Mouse (Mus musculus) left cerebral cortex, adult 8-10 months (tissue): Measurements from ENCODE around the gene 1600002K03Rik. TPM values are rescaled to one million over a fixed set of nuclear protein-coding genes. Genes with fewer than 3 reads are reported as not detected.

Source experiments
- DNase-seq, 2 experiments: peaks; one replicate each; pipeline ENCODE4 v3.0.0; 2022; ENCODE audit warnings: low spot score in 2 of 2
- total RNA-seq, 4 experiments: library from RNA; stranded (reverse); gene quantifications; 2 replicates each; pipeline ENCODE4 v1.2.4; 2022

The 1600002K03Rik gene
- total RNA-seq, 4 experiments from 2014 or later: 4.1 to 6.0 (median 5.5) TPM

DNA sequence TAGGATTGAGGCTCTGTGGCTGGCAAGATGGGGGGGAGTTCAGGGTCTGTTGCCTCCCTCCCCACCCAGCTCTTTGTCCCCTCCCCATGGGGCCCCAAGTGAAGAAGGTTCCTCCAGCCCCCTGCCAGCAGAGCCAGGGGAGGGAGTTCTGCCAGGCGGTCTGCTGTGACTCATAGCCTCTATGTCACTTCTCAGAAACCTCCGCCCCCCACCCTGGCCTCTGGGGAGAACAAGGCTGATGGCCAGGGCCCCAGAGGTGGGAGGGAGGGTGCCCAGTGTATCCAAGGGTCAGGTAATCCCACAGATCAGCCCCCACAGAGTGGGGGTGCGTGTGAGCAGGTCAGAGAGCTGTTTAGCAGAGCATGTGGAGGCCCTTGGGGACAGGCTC is 19.9 kb upstream of the 1600002K03Rik start:
- DNase-seq: peak in 1 of 2 experiments; percentile 62

DNA sequence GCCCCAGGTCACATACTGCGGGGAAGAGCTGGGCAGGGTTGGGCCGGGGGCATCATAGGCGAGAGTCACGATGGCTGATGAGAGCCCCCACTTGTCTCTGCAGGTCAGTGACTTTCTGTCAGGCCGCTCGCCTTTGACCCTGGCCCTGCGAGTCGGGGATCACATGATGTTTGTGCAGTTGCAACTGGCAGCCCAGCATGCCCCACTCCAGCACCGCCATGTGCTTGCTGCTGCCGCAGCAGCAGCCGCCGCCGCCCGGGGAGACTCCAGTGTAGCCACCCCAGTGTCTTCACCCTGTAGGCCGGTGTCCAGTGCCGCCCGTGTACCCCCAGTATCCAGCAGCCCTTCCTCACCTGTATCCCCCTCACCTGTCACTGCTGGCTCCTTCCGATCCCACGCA is 19.0 kb upstream of the 1600002K03Rik start:
- DNase-seq: no peak

DNA sequence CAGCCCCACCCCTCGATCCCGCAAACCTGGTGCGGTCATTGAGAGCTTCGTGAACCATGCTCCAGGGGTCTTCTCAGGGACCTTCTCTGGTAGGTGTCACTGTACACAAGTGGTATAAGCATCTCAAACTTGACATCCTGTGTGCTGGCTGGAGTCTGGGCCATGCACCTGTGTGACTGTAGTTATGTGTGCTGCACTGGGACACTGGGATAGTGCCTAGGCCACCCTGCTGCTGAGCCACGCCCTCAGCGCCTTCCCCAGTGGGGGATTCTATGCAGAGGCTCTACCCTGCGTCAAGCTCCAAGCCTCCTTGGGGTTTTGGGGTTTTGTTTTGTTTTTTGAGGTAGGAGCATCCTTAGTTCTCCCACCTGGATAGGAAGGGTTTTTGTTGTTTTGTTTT is 18.4 kb upstream of the 1600002K03Rik start:
- no peak for DNase-seq

DNA sequence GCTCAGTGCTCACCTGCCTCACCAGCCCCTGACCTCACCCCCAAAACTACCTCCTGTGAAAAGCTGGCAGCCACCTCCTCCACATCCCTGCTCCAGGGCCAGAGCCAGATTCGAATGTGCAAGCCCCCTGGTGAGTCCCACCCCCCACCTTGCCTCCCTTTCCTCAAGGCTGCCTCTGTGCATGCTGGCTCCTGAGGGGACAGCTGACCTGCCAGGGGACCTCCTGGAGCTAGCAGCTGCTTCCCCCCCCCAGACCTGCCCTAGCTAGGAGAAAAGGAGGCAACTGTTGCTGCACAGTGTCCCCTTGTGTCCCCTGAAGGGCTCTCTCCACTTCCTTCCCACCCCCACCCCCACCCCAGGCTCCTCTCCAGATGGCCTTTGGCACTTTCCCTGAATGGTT is 17.5 kb upstream of the 1600002K03Rik start:
- DNase-seq: no peak

DNA sequence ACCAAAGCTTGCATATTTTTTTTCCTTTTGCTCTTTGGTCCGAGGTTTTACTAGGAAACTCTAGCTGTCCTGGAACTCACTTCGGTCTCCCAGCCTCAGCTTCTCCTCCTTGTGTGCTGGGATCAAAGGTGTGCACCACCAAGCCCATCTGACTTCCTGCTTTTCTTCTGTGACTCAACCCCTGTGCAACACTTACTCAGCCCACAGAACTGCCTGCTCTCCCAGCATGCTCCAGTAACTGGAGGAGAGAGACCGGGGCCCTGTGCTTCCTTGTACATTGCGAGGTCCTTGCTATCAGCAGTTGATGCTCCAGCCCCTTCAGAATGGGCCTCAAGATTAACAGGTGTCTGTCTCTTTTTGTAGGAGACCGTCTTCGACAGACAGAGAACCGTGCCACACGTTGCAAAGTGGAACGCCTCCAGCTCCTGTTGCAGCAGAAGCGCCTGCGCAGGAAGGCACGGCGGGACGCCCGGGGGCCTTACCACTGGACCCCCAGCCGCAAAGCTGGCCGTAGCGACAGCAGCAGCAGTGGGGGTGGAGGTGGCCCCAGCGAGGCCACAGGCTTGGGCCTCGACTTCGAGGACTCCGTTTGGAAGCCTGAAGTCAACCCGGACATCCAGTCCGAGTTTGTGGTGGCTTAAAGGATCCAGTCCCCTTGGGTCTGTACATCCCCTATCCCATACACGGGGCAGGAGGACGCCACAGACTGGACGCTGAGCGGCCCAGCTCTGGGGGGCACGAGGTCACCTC is 16.6 kb upstream of the 1600002K03Rik start:
- no peak for DNase-seq

DNA sequence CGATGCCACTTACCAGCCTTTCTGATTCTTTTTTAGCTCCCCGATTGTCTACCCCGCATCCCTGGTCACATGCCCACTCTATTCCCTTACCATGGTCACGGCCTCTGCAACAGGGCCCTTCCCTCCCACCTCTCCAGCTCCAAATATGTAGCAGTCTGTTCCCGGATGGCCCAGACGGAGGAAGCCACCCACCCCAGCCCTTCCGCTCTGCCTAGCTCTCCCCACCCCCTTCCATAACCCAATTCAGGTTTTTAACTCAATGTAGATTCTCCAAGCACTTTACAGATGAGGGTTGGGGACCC is 16.0 kb upstream of the 1600002K03Rik start:
- DNase-seq: no peak

DNA sequence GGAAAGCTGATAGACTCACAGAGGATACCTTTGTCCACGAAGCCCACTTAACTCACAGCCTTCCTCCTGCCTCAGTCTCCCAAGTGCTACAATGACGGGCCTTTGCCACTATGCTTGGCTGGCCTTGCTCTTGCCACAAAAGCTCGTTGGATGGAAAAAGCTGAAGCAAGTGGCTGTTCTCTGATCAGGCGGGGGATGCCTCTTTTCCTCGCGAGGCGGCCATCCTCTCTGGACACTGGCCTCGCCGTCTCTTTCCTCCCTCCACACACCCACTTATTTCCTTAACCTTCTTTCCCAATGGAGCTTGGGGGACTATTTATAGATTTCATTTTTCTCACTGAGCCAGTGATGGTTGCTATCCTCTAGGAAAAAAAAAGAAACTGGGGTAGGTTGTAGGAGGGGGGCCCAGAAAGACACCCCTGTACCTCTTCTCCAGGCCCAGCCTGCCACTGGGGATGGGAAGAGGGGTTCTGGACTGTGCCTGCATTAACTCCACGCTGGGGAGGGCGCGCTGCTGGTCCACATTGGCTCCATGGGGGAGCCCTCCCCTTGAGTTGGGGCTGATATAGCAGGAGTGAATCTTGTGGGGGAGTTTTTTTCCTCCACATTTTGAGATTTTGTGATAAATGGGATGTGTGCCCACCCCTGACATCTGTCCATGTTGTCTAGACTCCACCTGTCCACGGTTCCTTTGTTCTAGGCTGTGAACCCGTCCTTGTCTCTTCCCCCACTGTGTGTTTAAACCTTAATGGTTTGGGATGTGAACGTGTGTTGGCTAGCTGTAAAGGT is 15.4 kb upstream of the 1600002K03Rik start:
- DNase-seq: peak in 1 of 2 experiments; percentile 58

DNA sequence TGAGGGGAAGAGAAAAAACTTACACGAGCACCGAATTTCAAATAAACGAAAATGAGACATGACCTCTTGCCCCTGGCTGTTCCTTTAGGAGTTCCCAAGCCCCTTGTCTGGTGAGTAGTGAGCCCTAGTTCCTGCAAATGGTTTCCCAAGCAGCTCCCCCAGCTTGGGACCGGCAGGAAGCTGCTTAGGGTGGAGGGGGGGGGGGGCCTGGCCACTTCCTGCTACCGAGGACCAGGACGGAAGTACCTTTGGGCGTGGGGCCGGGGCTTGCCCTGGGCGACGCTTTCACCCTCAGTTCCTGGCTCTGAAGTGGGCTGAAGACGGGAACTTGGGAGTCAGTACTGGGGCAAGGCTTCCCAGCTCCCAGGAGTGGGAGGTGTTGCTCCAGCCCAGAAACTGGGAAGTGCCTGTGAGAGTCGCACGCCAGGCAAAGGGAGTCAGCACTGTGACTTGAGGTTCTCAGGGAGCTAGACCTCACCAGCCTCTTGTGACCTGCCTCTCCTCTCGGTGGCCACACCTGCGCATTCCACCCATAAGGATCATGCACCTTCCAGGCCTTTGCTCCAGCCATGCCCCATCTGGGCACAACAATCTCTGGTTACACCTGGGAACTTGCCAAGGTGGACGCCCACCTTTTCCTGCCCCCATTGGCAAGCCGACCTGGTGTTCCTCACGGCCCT is 14.3 kb upstream of the 1600002K03Rik start:
- DNase-seq: peak in 1 of 2 experiments; percentile 51

DNA sequence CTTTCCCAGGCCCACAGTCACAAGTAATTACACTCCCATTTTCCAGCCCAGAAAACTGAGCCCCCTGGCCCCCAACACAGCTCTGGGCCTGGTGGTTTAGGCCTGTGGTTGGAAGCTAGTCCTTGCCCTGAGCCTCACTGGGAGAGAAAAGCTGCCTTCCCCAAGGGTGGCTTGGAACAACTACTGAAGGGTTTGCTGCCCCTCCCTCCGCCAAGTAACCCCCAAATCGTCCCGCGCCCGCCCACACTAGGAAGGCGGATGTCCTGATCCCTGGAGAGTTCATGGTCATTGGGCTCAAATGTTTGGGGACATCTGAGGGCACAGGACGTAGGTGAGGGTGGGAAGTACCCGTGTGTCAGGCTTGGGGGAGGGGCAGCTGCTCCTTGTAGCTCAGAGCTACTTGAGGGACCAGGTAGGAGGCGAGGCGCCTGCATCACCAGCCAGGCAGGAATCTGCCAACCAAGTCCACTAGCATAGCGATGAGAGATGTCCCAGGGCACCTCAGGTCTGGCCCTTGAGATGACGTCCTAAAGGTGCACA is 13.7 kb upstream of the 1600002K03Rik start:
- DNase-seq: peak in 1 of 2 experiments; percentile 69

DNA sequence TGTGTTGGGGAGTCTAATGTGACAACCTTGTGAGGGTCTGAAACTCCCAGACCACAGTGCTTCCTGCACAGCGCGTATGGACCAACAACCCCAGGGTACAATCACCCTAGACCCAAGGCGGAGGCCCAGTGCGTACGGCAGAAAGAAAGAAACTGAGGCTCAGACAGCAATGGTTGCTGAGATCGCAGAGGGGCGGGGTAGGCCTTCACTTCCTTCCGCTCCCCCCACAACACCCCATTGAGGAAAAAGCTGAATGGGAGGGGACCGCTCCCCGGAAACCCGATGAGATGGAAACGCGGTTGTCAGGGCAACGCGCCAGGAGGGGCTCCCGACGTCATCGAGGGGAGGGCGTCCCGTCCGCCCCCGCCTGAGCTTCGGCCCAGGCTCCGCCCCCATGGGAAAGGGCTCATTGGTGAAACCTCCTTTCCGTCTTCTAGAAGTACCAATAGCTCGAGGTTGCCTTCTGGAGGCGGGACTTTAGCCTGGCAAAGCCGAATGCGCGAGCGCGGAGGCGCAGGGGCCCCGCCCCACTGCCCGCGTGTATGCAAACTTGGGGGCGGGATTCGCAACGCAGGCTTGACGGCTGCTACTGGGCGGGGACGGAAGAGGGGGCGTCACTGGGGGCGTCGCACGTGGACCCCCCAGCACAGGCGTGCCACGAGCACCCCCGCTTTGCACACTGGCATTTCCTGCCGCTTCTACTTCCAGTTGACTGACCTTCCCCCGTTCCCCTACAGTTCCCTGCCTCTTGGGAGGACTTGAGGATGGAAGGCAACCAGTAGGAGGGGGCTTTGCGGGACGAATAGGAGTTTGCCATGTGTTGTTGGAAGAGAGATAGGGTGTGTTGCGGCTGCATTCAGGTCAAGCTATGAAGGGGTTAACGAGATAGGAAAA is 12.9 kb upstream of the 1600002K03Rik start:
- peak; percentile 91 to 99 for DNase-seq

DNA sequence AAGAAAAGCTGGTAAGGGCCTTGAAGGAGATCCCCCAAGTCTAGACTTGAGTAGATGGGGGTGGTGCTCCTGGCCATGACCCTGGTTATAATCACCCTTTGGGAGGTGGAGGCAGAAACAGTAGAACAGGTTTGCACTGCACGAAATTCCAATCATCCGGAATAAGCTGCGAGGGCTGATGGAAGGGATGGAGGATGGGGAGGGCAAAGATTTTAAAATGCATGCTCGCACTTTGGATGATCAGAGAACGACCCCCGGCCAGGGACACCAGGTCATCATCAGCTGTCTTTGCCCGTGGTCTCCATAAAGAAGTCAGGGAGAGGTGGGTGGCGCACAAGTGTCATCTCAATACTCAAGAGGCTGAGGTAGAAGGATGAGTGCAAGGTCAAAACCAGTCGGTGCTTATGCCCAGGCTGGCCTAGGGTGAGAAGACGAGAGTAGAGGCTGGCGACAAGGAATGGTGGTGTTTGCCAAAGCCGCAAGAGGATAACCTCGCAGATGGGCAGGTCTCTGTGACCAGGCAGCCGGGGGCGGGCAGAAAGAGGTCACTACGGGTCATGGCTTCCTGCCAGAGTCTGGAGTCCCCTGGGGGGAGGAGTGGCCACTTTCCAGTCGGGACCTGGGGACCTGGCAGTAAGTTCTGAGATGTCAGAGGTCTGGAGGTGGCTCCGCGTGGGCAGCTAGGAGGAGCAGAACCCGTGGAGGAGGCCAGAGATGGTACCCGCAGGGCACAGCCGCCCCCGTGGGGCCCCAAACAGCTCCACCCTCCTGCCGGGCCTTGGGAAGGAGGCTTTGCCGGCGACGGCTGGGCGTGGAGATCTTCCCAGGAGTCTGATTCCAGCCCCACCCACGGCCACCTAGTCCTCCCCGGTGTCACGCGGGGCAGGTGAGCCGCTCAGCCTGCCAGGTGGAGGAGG is 12.0 kb upstream of the 1600002K03Rik start:
- peak in 1 of 2 experiments; percentile 60 for DNase-seq

DNA sequence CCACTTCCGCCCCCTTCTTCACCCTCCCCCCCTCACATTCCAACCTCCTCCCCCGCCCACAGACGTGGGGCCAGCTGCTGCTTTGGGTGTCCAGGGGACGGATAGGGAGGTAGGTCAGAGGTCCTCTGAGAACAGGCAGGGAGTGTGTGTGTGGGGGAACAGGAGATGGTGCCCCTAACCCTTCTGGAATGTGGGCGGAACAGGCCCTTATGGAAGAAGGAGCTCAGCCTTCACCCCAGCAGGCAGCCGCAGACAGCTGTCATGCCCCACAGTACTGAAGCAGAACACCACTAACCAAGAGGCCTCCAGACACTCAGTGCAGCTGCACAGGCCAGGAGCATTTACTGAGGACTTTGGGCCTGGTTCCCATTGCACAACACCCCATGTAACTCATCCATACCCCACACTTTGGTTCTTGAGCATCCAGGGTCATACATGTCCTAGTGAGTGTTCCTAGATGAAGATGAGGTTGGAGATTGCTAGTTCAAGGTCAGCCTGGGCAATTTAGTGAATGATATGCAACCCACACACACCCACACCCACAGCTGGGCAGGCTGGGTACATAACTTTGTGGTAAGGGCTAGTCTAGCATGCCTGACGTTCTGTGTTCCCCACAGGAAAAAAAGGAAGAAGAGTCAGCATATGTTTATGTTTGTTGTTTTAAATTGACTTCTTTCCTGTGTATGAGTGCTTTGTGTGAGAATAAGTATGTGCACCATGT is 11.1 kb upstream of the 1600002K03Rik start:
- DNase-seq: no peak

DNA sequence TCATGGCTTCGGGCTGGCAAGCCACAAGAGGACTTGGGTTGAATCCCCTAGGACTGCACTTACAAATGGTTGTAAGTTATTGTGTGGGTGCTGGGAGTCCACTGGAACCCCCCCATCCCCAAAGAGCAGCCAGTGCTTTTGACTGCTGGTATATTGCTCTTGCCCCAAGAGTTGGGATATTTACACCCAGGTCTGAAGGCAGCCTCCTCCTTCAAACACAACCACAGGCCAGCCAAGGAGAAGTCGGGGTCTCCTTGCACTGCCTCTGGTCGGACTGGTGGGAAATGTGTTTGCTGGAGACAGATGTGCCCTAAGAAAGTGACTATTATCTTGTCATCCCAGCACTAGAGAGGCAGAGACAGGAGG is 10.5 kb upstream of the 1600002K03Rik start:
- no peak for DNase-seq

DNA sequence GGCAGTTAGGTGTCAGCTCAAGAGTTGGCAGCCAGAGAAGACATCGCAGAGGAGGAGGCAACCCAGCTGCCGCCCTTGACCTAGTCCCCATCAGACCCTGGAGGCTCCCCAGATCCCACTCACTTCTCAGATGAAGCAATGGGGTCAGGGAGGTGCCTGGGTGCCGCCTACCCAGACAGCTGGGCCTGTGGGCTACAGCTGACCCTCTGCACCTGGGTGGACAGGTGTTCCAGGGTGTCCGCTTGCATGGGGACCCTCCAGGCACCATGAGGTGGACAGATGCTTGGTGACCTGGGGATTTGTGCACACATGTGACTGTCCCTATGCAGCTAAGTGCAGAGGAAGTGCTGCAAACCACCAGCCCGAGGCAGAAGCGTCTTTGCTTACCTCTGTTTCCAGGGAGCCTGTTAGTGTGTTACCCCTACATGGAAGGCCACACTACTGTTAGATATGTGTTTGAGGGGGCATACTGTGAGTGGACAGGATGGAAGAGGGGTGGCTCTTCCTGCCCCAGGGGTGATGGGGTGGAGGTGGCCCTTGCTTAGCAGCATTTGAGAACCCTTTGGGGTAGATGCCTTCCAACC is 9.9 kb upstream of the 1600002K03Rik start:
- DNase-seq: no peak

DNA sequence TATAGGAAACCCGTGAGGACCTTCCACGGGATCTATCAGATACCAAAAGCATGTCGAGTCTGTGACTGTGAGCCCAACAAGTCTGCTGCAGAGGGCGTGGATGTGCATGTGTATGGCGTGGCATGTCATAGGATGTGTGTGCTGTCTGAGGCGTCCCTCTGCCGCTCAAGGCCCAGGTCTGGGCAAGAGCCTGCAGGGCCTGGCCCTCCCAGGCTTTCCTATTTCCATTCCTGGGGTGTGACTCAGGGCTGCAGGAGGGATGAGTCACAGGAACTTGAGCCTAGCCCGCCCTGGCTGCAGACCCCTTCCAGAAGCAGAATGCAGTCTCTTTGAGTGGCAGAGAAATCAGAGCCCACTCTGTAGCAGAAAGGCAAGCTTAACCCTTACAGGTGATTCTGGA is 9.0 kb upstream of the 1600002K03Rik start:
- no peak for DNase-seq

DNA sequence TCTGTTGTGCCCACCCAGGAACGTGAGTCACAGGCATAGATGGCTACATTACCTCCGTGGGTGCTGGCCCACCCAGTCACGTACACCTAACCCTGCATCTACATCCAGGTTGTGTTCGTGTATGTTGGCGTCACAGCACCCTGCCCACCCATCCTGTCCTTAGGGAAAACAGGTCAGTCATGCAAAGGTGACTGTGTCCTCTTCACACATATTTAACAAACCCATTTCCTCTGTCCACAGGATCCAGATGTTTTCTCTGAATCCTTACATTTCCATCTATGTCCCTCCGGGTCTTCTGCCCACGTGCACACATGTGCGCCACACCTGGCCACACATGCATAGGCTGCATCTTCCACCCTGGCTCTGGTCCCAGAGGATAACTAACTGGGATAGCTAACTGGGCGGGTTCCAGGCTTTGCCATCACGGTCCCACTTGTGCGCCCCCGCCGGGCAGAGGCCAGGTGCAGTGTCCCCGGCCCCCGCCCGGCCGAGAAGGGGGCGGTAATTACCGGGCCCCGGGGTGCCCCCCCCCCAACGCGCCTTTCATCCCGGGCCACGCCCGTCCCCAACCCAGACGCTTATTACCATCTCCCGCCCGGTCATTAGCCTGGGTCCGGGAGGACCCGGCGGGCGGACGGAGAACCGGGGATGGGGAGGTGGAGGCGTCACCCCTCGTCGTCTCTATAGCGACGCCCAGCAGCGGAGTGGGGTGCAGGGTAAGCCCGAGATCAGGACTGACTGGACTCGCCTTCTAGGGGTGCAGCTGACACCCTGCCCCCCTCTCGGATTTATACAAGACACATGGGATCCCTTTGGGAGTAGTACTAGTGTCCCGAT is 8.4 kb upstream of the 1600002K03Rik start:
- DNase-seq: peak in 1 of 2 experiments; percentile 64

DNA sequence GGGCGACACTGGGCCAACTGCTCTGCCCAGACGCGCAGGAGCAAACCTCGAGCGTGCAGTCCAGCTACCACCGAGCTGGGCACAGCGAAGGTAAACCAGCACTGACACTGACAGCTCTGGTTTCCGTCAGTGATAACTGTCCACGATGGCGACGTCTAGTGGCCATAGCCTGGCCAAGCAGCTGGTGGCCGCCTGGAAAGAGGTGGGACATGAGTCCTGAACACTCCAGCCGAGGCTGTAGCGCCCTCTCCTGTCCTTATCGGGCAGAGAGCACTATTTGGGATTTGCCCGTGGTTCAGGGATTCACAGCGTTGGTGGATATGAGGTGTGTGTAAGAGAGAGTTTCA is 7.8 kb upstream of the 1600002K03Rik start:
- DNase-seq: peak; percentile 95
